Mouse (Mus musculus): Measurements from ENCODE around the gene Rpl27a.

The Rpl27a gene

DNA sequence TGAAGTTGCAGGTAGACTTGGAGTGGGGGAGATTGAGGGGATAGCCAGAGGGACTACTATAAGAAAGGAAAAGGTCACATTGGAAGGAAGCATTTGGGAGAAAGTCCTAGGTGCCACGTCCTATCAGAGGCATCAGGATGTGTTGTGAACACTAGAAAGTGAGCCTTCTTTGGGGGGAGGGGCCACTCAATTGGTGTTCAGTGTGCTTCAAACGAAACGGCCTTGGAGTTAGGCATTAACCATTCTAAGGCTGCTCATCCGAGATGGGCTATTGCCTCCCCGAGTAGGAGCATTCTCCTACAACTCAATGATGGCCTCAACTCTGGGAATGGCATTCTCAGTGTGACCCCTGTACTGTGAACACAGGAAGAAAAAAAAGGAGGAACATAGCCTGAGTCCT, 43.7 kb downstream of the Rpl27a start:
- no peak for DNase-seq (ENCODE audit: inconsistent age in 2 of 2, low spot score in 1 of 2)

DNA sequence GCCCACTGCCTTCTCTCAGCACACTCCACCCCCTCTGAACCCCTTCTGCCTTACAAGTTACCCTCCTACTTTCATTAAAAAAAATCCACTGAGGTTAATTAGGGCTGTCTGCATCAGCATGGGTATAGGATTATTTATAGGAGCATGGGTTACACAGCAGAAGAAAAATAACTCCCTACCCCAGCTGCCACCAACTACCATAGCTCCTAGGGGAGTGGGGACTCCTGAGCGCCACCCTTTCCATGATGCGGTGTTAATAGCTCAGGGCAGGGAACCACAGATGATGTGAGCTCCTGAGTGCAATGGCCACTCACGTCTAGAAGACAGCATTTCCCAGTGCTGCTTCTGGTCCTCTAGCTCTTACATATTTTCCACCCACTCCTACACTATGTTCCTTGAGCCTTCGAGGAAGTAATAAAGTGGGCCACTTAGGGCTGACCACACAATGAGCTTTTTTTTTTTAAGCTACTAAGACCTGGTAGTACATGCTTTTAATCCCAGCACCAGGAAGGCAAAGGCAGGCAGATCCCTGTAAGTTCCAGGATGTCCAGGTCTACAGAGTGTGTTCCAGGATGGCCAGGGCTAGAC, 44.9 kb downstream of the Rpl27a start:
- no peak for DNase-seq (ENCODE audit: inconsistent age in 2 of 2, low spot score in 1 of 2)

DNA sequence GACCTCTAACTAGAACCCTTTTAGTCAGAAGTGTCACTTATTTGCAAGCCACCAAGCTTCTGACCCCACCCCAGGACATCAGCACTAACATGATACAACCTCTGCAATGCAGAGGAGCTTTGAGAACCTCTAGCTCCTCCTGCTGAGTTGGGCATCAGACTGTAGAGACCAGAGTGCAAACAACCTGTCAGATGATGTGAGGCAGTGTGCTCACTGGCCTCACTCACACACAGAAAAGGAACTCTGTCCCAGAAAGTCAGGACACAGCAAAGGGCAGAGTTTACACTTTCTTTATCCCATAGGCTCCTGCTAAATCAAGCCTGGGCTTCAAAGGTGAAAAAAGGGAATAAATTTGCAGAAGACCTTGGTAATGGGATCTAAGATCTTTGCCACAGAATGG, 47.4 kb downstream of the Rpl27a start:
- no peak for DNase-seq (ENCODE audit: inconsistent age in 2 of 2, low spot score in 1 of 2)

DNA sequence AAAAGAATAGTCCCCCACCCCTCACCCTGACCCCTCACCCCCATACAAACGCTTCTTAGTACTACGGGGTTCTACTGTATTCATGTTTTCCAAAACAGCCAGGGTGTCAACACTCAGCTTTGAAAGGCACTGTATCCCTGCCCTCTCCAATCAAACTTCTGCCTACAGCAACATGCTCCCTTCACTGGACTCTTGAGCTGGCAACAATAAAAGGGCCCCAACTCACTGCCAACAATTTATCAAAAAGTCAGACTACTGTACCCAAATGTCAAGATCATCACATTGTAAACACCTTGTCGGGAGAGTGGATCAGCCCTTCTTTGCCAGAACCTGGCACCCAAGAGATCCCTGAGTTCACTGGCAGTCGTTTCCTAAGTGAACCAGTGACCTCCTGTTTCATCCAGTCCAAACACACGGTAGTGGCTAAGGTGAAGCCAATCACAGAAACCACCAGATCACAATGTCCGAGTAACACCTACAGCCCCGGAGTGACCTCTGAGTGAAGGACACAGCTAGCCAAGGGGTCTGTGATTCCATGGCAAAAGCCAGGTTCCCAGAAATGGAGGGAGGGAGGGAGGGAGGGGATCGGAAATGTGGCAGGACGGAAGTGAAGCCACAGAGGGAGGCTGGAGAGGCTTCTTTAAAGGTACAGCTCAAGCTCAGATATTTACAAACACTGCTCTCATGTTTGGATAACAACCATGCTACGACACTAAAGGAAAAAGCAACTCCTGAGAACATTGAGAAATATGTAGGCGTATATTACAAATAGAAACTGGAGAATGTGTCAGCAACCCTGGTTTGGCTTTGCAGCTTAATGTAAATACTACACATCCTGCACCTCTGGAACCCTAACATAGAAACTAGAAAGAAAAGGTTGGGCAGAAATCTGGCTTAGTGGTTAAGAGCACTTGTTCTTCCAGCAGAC, 48.2 kb downstream of the Rpl27a start:
- no peak for DNase-seq (ENCODE audit: inconsistent age in 2 of 2, low spot score in 1 of 2)

DNA sequence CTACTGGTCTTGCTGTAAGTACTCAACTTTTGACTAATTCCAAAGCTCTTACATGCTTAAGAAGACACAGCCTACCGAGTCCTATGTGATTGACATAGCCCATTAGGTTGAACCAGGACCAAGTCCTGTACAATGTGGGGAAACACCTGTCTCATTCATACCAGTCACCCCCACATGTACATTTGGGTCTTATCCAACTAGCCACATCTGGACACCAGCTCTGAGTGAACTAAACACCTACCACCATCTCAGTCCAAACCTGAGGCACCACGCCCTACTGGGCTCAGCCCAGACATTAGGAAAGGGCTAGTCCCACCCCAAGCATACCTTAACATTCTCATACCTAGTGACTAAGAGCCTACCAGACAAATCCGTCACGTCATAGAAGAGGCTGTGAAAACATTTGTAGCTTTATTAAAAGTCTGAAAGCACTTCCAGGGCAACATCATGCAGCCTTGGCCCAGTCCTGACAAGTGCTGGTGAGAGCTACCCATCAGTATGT, 49.5 kb downstream of the Rpl27a start:
- DNase-seq (ENCODE audit: inconsistent age in 2 of 2, low spot score in 1 of 2) = no peak
